Mouse (Mus musculus): ENCODE data around the gene Parvb. TPM values are rescaled to one million over a fixed set of nuclear protein-coding genes. Genes with fewer than 3 reads are reported as not detected.

Parvb gene
- polyA plus RNA-seq, 1 experiment from 2014 or later, result 3.2 TPM

DNA sequence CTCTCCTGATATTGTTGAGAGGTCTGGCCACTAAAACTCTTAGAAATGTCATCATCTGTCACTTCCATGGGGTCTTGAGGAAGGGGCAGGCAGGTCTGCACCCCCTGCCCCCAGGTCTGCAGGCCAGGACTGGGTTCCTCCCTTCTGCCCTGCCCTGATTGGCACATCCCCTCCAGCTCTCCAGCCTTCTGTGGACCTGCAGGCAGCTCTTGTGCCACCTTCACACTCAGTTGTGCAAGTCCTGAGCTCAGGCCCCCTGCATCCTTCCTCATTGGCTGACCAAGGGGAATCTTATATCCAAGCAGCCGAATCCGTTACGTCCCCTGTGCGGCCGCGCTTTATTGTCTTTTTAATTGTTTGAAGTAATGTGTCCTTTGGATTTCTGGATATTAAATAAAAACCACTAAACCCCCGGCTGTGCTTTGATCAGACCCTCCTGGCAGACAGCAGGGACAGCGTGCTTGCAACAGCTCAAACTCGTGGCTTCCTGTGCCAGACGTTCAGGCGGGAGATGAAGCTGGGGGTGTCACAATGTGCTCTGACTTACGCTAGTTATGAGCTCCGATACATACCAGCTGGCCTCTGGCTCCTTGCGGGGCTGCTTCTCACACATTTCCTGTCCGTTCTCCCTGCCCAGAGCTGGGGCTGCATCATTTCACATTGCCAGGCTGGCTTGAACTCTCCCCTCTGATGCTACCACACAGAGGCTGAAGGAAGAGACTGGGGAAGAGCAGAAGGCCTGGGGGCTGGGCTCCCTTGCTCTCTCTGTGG lies 83.6 kb downstream of the Parvb start:
- ATAC-seq (ENCODE audit: insufficient number of reproducible peaks, low FRiP score, low TSS enrichment, low read depth), result no peak
- Histone ChIP-seq H3K4me2 (no peak overlapping the region), H3K4me1 (peaks cover 39% of the 10 kb centered on the region), H3K9me3 (no peaks in the 10 kb centered on the region), H3K27ac (no peak overlapping the region), H3K27me3 (no peaks in the 10 kb centered on the region), H3K4me3 (no peak overlapping the region), H3K36me3 (no peaks in the 10 kb centered on the region), H3K9ac (no peak overlapping the region)
- 35% methylated on average over 15 of the region's 15 CpGs for WGBS

DNA sequence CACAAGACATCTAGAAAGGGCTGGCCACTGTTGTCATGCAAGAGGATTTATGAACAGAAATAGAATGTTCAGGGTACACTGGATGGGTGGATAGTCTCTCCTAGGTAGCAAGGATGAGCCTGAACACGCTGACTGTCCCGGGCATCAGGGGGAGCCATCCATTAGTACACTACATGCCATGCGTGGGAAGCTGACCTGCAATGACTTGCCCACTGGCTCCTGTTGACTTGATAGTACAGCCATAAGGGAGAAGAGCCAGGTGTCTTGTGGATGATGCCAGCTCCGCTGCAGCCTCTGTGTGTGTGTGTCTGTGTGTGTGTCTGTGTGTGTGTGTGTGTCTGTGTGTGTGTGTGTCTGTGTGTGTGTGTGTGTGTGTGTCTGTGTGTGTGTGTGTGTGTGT lies 87.5 kb downstream of the Parvb start:
- H3K4me2 ChIP-seq, result no peak overlapping the region
- 78% methylated on average over 4 of the region's 4 CpGs for WGBS
- no peaks in the 10 kb centered on the region for H3K9me3 ChIP-seq
- H3K27me3 ChIP-seq, result no peaks in the 10 kb centered on the region
- no peak overlapping the region for H3K4me3 ChIP-seq
- H3K27ac ChIP-seq, result no peak overlapping the region
- no peak for ATAC-seq (ENCODE audit: insufficient number of reproducible peaks, low FRiP score, low TSS enrichment, low read depth)
- H3K9ac ChIP-seq, result no peak overlapping the region
- H3K36me3 ChIP-seq, result no peaks in the 10 kb centered on the region
- peaks cover 23% of the 10 kb centered on the region for H3K4me1 ChIP-seq

DNA sequence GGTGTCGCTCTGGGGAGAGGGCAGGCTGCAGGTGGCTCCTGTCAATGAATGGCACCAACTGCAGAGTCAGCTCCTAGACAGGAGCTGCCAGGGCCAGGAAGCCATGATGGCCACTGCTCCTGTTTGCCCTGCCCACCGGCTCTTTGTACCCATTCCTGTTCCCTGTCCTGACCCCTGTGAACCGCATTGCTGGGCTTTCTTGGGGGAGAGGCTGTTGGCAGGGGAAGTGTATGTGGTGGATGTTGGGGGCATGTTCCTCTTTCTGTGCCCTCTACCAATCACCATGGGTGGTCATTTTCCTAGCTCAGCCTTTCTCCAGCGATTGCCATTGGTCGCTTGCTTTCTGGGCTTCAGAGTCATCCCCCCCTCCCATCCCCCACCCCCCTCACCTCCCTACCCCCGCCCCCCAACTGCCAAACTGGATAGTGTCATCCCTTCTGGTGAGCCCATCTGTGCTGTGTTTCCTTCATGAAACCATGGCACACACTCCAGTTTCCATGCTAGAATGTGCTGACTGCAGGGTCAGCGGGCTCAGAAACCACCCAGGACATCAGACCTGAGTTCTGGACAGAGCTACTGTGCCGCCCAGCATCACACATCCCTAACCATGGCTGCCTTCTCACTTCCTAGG lies 89.8 kb downstream of the Parvb start:
- WGBS, result 89% methylated on average over 8 of the region's 8 CpGs
- Histone ChIP-seq H3K9ac (no peak overlapping the region), H3K27me3 (no peaks in the 10 kb centered on the region), H3K27ac (no peak overlapping the region), H3K4me1 (peaks cover 12% of the 10 kb centered on the region; the same call in 1 of the 2 replicates), H3K4me3 (no peak overlapping the region), H3K9me3 (no peaks in the 10 kb centered on the region), H3K36me3 (no peaks in the 10 kb centered on the region), H3K4me2 (no peak overlapping the region)
- no peak for ATAC-seq (ENCODE audit: insufficient number of reproducible peaks, low FRiP score, low TSS enrichment, low read depth)

DNA sequence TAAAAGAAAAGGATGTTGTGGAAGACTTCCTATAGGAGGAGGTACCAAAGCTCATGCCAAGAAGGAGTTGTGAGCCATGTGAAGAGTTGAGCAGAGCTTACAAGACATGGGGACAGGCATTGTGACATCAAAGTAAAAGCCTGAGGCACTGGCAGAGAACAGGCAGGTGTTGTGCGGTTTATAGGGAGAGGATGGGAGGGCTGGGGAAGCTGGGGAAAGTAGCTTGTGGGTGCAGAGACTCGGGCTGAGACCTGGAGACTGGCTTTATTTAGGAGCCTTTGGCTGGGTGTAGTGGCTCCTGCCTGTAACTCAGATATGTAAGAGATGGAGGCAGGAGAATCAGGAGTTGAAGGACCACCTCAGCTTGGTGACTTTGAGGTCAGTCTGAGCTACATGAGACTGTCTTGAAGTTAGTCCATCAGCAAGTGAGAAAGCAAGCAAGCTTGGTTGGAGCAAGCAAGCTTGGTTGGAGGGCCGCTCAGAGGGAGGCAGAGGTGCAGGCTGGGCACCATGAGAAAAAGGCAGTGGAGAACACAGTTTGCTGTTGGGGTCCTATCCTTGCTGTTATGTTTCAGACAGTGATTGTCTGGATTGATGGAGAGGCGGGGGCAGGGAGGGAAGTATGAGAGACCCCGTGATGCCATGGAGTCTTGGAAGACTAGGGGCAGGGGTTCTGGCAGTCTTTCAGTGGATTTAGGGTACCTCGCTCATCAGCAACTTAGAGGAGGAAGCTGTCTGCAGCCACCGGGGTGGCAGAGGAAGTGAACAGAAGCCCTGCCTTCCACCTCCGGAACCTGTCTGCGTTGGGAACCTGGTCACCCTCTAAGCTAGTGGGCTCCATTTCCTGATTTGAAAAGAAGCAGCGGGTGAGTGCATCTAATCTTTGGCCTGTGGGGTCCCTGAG lies 92.4 kb downstream of the Parvb start, which contains the start of gene Parvg:
TSS of gene Parvg (plus strand) at position 61 of the 904 bp plus-strand sequence.
- Histone ChIP-seq H3K27me3 (no peaks in the 10 kb centered on the region), H3K4me3 (no peak within 1 kb of the TSS), H3K27ac (no peak within 1 kb of the TSS), H3K36me3 (no peaks in the 10 kb centered on the region), H3K4me2 (no peak within 1 kb of the TSS), H3K9me3 (no peaks in the 10 kb centered on the region), H3K4me1 (peaks cover 16% of the 10 kb centered on the region; the same call in 1 of the 2 replicates), H3K9ac (no peak within 1 kb of the TSS)
- WGBS, result 69% methylated on average over 10 of the region's 10 CpGs
- ATAC-seq (ENCODE audit: insufficient number of reproducible peaks, low FRiP score, low TSS enrichment, low read depth), result no peak

DNA sequence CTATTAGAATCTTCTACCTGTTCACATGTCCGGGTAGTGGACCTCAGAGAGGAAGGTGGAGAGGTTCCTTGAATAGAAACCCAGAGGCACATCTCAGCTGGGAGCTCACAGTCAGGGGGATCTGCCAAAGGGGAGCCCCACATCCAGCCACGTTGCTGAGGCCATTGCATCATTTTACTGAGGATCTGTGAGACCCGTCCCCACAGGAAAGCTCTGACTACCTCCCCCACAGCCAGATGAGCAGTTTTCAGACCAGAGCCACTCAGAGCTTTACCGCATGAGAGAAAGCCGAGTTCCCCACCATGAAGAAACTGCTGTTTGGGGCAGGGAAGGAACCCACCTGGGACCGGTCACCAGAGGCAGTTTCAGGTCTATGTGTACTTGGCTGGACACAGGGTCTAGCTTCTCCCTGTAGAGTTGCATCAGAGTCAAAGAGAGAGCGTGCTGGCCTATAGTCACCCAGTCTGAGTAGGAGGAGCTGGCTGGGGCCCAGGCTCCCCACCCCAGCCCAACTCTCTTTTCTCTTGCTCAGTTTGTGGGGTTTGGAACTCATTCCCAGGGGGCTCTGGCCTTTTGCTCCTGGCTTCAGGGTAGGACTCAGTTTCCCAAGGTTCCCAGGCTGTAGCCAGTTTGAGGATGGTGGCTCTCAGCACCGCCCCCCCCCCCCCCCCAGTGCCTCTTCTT lies 93.2 kb downstream of the Parvb start:
- 60% methylated on average over 8 of the region's 8 CpGs for WGBS
- no peaks in the 10 kb centered on the region for H3K36me3 ChIP-seq

DNA sequence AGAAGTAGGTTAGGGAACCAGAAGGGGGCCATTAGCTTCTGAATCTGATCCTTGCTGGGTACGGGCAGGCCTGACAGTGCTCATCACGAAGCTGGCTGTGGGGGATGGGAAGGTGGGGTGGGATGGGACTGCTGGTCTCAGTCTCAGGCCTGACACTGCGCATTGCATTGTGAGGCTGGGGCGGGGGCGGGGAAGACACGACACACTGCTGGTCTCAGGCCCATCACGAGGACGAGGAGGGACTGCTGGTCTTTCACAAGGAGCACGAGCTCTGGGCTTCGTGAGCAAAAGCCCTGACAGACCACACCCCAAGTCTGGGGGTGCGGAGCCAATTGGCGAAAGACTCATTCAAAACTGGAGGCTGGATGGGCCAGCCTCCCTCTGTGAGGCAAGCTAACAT lies 93.9 kb downstream of the Parvb start:
- no peaks in the 10 kb centered on the region for H3K9me3 ChIP-seq
- no peaks in the 10 kb centered on the region for H3K27me3 ChIP-seq

More for the DNA sequence above, 93.2 kb downstream of the Parvb start:
- Histone ChIP-seq H3K27ac (no peak overlapping the region), H3K9me3 (no peaks in the 10 kb centered on the region), H3K27me3 (no peaks in the 10 kb centered on the region), H3K4me3 (no peak overlapping the region), H3K4me1 (peaks cover 16% of the 10 kb centered on the region; the same call in 1 of the 2 replicates), H3K4me2 (no peak overlapping the region), H3K9ac (no peak overlapping the region)
- ATAC-seq (ENCODE audit: insufficient number of reproducible peaks, low FRiP score, low TSS enrichment, low read depth), result 0 out of 2 replicates have a peak, but pooled peaks have one; percentile 23

DNA sequence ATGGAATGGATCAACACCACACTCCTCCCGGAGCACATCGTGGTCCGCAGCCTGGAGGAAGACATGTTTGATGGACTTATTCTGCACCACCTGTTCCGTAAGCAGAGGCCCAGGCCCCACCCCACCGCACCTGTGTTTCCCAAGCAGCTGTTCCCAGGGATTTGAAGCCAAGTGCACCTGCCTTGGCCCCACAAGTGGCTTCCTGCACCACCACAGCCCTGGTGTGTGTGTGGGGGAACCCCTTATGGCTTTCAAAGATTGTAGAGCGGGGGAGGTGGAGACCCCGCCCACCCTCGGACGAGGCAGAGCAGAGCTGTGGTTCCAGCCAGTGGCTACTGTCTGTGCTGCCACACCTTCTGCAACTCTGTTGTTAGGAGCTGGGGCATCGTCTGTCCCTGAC lies 97.0 kb downstream of the Parvb start:
- H3K27me3 ChIP-seq, result no peaks in the 10 kb centered on the region
- H3K4me2 ChIP-seq, result no peak overlapping the region
- peaks cover 8% of the 10 kb centered on the region; the same call in 1 of the 2 replicates for H3K4me1 ChIP-seq
- H3K9ac ChIP-seq, result no peak overlapping the region
- no peaks in the 10 kb centered on the region for H3K36me3 ChIP-seq
- WGBS, result 70% methylated on average over 10 of the region's 10 CpGs
- H3K4me3 ChIP-seq, result no peak overlapping the region
- no peak overlapping the region for H3K27ac ChIP-seq
- ATAC-seq (ENCODE audit: insufficient number of reproducible peaks, low FRiP score, low TSS enrichment, low read depth), result no peak
- H3K9me3 ChIP-seq, result no peaks in the 10 kb centered on the region

More for the DNA sequence above, 93.9 kb downstream of the Parvb start:
- ATAC-seq (ENCODE audit: insufficient number of reproducible peaks, low FRiP score, low TSS enrichment, low read depth), result no peak
- Histone ChIP-seq H3K36me3 (no peaks in the 10 kb centered on the region), H3K4me2 (no peak overlapping the region), H3K9ac (no peak overlapping the region), H3K4me1 (peaks cover 11% of the 10 kb centered on the region; the same call in 1 of the 2 replicates), H3K27ac (no peak overlapping the region), H3K4me3 (no peak overlapping the region)
- WGBS, result 51% methylated on average over 12 of the region's 12 CpGs

DNA sequence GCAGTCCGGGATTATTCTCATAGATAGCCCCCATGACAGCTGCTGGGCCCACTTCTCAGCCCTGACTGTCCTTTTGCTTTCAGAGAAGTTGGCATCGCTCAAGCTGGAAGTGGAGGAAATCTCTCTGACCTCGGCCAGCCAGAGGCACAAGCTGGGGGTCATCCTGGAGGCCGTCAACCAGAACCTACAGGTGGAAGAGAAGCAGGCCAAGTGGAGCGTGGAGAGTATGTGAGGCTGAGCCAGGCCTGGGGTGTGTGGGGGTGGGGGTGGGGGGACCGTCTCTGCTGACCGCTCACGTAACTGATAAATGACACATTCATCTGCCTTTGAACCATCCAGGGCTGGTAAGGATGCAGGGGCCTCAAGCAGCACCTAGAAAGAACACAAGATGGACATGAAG lies 98.1 kb downstream of the Parvb start:
- Histone ChIP-seq H3K4me1 (peaks cover 8% of the 10 kb centered on the region; the same call in 1 of the 2 replicates), H3K9ac (no peak overlapping the region), H3K36me3 (no peaks in the 10 kb centered on the region), H3K4me3 (no peak overlapping the region), H3K9me3 (no peaks in the 10 kb centered on the region), H3K4me2 (no peak overlapping the region), H3K27me3 (no peaks in the 10 kb centered on the region), H3K27ac (no peak overlapping the region)
- WGBS, result 83% methylated on average over 8 of the region's 8 CpGs
- no peak for ATAC-seq (ENCODE audit: insufficient number of reproducible peaks, low FRiP score, low TSS enrichment, low read depth)

DNA sequence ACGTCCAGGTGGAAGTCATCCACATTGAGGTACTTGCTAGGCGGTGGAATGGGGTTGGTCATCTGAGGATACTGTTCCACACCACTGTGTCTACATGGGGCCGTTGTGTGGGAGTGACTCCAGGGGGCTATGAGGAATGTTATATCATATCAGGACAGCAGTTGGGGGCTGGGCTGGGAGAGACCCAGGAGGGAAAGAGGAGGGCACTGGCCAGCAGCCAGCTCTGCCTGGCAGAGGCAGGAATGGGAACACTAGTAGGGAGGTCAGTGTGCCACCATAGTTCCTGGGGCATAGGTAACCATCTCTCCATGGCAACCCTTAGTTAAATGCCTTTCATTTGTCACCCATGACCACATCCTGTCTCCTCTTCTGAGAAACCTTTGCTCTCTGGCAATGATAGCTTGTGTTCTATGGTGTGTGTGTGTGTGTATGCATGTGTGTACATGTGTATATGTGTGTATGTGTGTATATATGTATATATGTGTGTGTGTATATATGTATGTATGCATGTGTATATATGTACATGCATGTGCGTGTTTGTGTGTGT lies 99.3 kb downstream of the Parvb start:
- no peaks in the 10 kb centered on the region for H3K9me3 ChIP-seq
- H3K4me1 ChIP-seq, result peaks cover 4% of the 10 kb centered on the region; the same call in 1 of the 2 replicates
- H3K36me3 ChIP-seq, result no peaks in the 10 kb centered on the region
- ATAC-seq (ENCODE audit: insufficient number of reproducible peaks, low FRiP score, low TSS enrichment, low read depth), result no peak
- H3K27ac ChIP-seq, result no peak overlapping the region
- no peaks in the 10 kb centered on the region for H3K27me3 ChIP-seq
- no peak overlapping the region for H3K9ac ChIP-seq
- no peak overlapping the region for H3K4me3 ChIP-seq
- H3K4me2 ChIP-seq, result no peak overlapping the region
- WGBS, result 84% methylated on average over 4 of the region's 4 CpGs

DNA sequence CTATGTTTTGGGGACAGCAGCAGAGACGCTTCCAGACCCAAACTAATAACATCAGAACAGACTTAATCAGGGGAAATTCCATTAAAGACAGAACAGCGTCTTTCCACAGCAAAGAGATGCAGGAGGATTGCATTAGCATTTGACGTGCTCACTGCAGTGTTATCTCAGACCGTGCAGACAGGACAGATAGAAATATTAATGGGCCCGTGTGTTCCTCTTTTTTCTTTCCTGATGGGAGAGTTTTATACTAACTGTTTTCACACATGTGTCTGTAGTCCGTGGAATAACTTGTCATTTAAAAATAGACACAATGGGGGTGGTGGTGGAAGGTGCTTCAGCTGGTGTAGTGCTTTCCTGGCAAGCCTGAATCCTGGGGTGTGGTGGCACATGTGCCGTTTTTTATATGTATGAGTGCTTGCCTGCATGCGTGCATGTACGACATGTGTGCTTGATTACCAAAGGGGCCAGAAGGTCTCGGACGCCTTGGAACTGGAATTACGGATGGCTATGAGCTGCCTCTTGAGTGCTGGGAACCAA lies 104.5 kb downstream of the Parvb start:
- Histone ChIP-seq H3K27me3 (0 out of 2 replicates have a peak, but pooled peaks cover 3% of the 10 kb centered on the region), H3K9me3 (no peaks in the 10 kb centered on the region), H3K4me3 (no peak overlapping the region), H3K9ac (no peak overlapping the region), H3K4me1 (no peaks in the 10 kb centered on the region; the same call in 1 of the 2 replicates), H3K27ac (no peak overlapping the region), H3K4me2 (no peak overlapping the region), H3K36me3 (no peaks in the 10 kb centered on the region)
- 47% methylated on average over 12 of the region's 12 CpGs for WGBS
- ATAC-seq (ENCODE audit: insufficient number of reproducible peaks, low FRiP score, low TSS enrichment, low read depth), result no peak

DNA sequence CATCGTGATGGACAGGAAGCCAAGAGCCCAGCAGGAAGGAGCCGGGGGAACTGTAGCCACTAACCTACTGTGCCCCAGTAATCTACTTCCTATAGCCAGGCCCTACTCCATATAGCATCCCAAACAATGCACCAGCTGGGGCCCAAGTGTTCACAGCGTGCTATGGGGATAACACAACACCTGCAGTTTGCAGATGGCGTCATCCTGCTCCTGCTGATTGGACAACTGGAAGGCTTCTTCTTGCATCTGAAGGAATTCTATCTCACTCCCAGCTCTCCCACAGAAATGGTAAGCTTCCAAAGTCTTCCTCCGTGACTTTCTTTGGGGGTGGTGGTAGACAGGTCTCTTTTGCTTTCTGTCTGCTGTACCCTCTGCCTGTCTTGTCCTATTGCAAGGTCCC lies 105.8 kb downstream of the Parvb start:
- Histone ChIP-seq H3K4me2 (no peak overlapping the region), H3K9me3 (no peaks in the 10 kb centered on the region), H3K4me1 (no peaks in the 10 kb centered on the region; the same call in 1 of the 2 replicates), H3K4me3 (no peak overlapping the region), H3K27me3 (0 out of 2 replicates have a peak, but pooled peaks cover 3% of the 10 kb centered on the region), H3K9ac (no peak overlapping the region), H3K27ac (no peak overlapping the region), H3K36me3 (no peaks in the 10 kb centered on the region)
- 79% methylated on average over 5 of the region's 5 CpGs for whole genome bisulfite sequencing
- no peak for ATAC-seq (ENCODE audit: insufficient number of reproducible peaks, low FRiP score, low TSS enrichment, low read depth)
